Mouse (Mus musculus) liver, postnatal 0 days (tissue): ENCODE measurements at regions not wholly inside any gene's neighbourhood (a gene's known extent, or its start where the extent isn't known, plus 50 kb on each side); places are given as distances from the start of the nearest gene placed in this dataset.

Experiments used
- ATAC-seq: fragments of 200-750 bp; cut with Nextera tagmentation; 2 replicates; pipeline ENCODE4 v1.8.0; 2017; ENCODE audit warnings: mild to moderate bottlenecking, moderate library complexity
- DNase-seq: peaks from one replicate; pipeline ENCODE4 v3.0.0-alpha.2; 2016
- H3K27ac ChIP-seq: fragments of 300-500 bp; sonication (generic); 2 replicates; pipeline ENCODE4 v1.5.1; 2014; ENCODE audit warnings: antibody characterized with exemption, moderate library complexity, mild to moderate bottlenecking, low read depth
- H3K27me3 ChIP-seq: fragments of 300-500 bp; sonication (generic); 2 replicates; pipeline ENCODE4 v1.6.1; 2014; ENCODE audit warnings: low read length, control low read depth, mixed read lengths; ENCODE audit not compliant: insufficient read depth
- H3K36me3 ChIP-seq: fragments of 300-500 bp; sonication (generic); replicated peaks from 2 replicates; pipeline ENCODE4 v1.6.1; 2014; ENCODE audit warnings: mild to moderate bottlenecking, control low read depth, low read length, moderate library complexity, mixed read lengths; ENCODE audit not compliant: insufficient read depth
- H3K4me1 ChIP-seq: fragments of 300-500 bp; sonication (generic); 2 replicates; pipeline ENCODE4 v1.6.1; 2014; ENCODE audit warnings: antibody characterized with exemption, mild to moderate bottlenecking, control low read depth; ENCODE audit not compliant: insufficient read depth
- H3K4me2 ChIP-seq: fragments of 300-500 bp; sonication (generic); 2 replicates; pipeline ENCODE4 v1.6.1; 2014; ENCODE audit warnings: low read depth, mild to moderate bottlenecking, low read length, moderate library complexity, mixed read lengths
- H3K4me3 ChIP-seq: fragments of 300-500 bp; sonication (generic); 2 replicates; pipeline ENCODE4 v1.5.1; 2014; ENCODE audit warnings: low read depth, low read length
- H3K9ac ChIP-seq: fragments of 300-500 bp; sonication (generic); replicated peaks from 2 replicates; pipeline ENCODE4 v1.6.1; 2014; ENCODE audit warnings: mild to moderate bottlenecking, moderate library complexity
- H3K9me3 ChIP-seq: fragments of 300-500 bp; sonication (generic); 2 replicates; pipeline ENCODE4 v1.6.1; 2016; ENCODE audit warnings: mild to moderate bottlenecking, control low read depth, low read length, mixed read lengths
- CTCF ChIP-seq: sonication (generic); IDR thresholded peaks from 2 replicates; pipeline ENCODE4 v1.5.1; 2016; ENCODE audit warnings: antibody characterized with exemption, low read depth
- EP300 ChIP-seq: IDR thresholded peaks from 2 replicates; pipeline ENCODE4 v1.6.1; 2016; ENCODE audit warnings: antibody characterized with exemption, low read depth, mild to moderate bottlenecking
- WGBS: fragments of 180-500 bp; shearing (Covaris S2); extraction: QIAGEN DNeasy Blood & Tissue Kit; methylation state at CpG from one replicate; pipeline ENCODE4 v1.1.7; 2014; ENCODE audit not compliant: insufficient replicate concordance; 5-methylcytosine and 5-hydroxymethylcytosine counted together

- 67% methylated on average over 3 of the region's 3 CpGs for WGBS
- DNase-seq, result no peak
- Histone ChIP-seq H3K27ac (no peak overlapping the region), H3K36me3 (no peaks in the 10 kb centered on the region), H3K9ac (no peak overlapping the region), H3K4me2 (no peak overlapping the region), H3K4me1 (no peaks in the 10 kb centered on the region), H3K9me3 (no peaks in the 10 kb centered on the region), H3K27me3 (no peaks in the 10 kb centered on the region), H3K4me3 (no peak overlapping the region)
- no peak for ATAC-seq
- no peak for TF ChIP-seq EP300
- TF ChIP-seq CTCF, result no peak
Measured at GRCm38 (mm10) chr7:89023230-89024030, 380.6 kb downstream of the Tmem135 start.

DNA sequence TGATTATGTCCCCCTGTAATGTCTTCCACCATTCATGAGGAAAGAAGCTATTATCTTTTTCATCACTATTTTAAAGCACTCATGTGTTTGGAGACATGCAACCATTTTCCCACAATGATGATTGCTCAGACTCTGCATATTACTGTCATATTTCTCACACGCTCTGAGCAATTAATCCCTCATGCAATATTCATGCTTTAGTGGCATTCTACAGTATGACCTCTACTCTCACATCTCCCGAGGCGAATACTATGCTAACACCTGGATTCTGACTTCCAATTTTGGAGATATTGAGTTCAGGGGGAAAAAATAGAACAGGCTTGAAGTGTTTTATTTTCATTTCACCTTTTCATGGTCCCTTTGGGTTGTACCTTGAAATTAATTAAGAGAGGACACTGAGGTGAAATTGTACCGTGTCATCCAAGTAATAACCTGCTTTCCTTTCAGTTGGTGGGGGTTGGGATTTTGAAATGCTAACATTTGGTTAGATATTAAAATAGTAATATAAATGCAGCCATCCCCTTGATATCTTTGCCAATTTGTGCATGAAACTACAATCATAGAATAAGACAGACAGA is 405.1 kb downstream of the Tmem135 start:
- H3K4me3 ChIP-seq, result no peak overlapping the region
- no peak overlapping the region for H3K27ac ChIP-seq
- ATAC-seq, result no peak
- H3K9me3 ChIP-seq, result no peaks in the 10 kb centered on the region
- no peak overlapping the region for H3K4me2 ChIP-seq
- H3K27me3 ChIP-seq, result no peaks in the 10 kb centered on the region
- TF ChIP-seq CTCF (no peak), EP300 (no peak)
- H3K4me1 ChIP-seq, result no peaks in the 10 kb centered on the region
- no peaks in the 10 kb centered on the region for H3K36me3 ChIP-seq
- no peak overlapping the region for H3K9ac ChIP-seq
- 76% methylated on average over 4 of the region's 4 CpGs for WGBS
- no peak for DNase-seq

GRCm38 (mm10) chr7:88997815-88998477 is 406.1 kb downstream of the Tmem135 start:
- Histone ChIP-seq H3K4me2 (no peak overlapping the region), H3K9me3 (no peaks in the 10 kb centered on the region), H3K27ac (no peak overlapping the region), H3K9ac (no peak overlapping the region), H3K27me3 (no peaks in the 10 kb centered on the region), H3K36me3 (no peaks in the 10 kb centered on the region), H3K4me3 (no peak overlapping the region), H3K4me1 (no peaks in the 10 kb centered on the region)
- DNase-seq (no peak), ATAC-seq (no peak)
- WGBS, result 40% methylated on average over 3 of the region's 3 CpGs
- no peak for TF ChIP-seq EP300
- TF ChIP-seq CTCF, result no peak

DNA sequence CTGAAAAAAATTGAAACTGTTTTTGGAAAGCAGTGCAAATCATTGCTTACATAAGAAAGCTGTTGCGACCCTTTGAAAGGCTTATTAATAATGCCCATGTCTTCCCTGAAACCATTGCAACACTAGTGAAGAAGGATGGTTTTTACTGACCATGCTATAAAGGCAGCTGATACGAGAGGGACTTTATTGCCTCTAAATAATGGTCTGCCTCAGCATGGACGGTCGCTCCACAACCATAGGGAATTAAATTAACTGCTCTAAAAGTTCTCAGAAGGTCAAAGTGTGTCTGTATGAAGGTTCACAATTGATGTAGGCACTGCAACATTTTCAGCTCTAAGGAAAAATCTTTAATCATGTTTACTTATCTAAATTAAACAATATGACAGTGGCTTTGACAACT is 429.6 kb downstream of the Tmem135 start:
- no peak overlapping the region for H3K9ac ChIP-seq
- no peak for TF ChIP-seq EP300
- no peak for TF ChIP-seq CTCF
- ATAC-seq, result no peak
- no peaks in the 10 kb centered on the region for H3K27me3 ChIP-seq
- no peaks in the 10 kb centered on the region for H3K36me3 ChIP-seq
- no peaks in the 10 kb centered on the region for H3K9me3 ChIP-seq
- no peak for DNase-seq
- H3K4me1 ChIP-seq, result no peaks in the 10 kb centered on the region
- no peak overlapping the region for H3K27ac ChIP-seq
- WGBS, result 68% methylated on average over 4 of the region's 4 CpGs
- H3K4me2 ChIP-seq, result no peak overlapping the region
- no peak overlapping the region for H3K4me3 ChIP-seq

DNA sequence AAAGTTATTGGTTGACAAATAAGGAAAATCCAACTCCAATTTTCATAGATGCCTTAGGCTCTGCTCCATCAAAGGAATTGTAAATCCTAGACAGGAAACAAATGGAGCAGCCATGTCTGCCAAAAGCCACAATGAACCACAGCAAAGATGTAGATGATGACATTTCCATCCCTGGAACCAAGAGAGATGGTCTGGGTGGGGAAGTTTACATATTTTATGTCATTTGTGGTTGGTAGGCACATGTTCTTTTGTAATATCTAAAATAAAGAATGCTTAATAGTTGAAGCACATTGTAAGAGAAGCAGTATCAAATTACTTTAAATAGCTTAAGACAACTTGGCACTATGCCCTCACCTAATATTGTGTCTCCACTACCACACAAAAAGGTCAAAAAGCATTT is 443.2 kb downstream of the Tmem135 start:
- DNase-seq (no peak), ATAC-seq (no peak)
- Histone ChIP-seq H3K36me3 (no peaks in the 10 kb centered on the region), H3K27me3 (no peaks in the 10 kb centered on the region), H3K9me3 (no peaks in the 10 kb centered on the region), H3K4me2 (no peak overlapping the region), H3K4me3 (no peak overlapping the region), H3K27ac (no peak overlapping the region), H3K4me1 (no peaks in the 10 kb centered on the region), H3K9ac (no peak overlapping the region)
- TF ChIP-seq EP300, result no peak
- TF ChIP-seq CTCF, result no peak

GRCm38 (mm10) chr7:88960190-88960589 is 443.8 kb downstream of the Tmem135 start:
- Histone ChIP-seq H3K4me2 (no peak overlapping the region), H3K9me3 (no peaks in the 10 kb centered on the region), H3K9ac (no peak overlapping the region), H3K36me3 (no peaks in the 10 kb centered on the region), H3K27ac (no peak overlapping the region), H3K4me3 (no peak overlapping the region), H3K27me3 (no peaks in the 10 kb centered on the region), H3K4me1 (no peaks in the 10 kb centered on the region)
- WGBS, result 55% methylated on average over 4 of the region's 4 CpGs
- TF ChIP-seq EP300 (no peak), CTCF (no peak)
- DNase-seq (no peak), ATAC-seq (no peak)
